Mouse (Mus musculus) liver, adult (tissue): ENCODE results near the gene Cbl.

Experiments
- GATA4 ChIP-seq: IDR thresholded peaks from 2 replicates; pipeline ENCODE4 v1.6.1; 2014; ENCODE audit warnings: mild to moderate bottlenecking, low read length; ENCODE audit not compliant: insufficient replicate concordance

The Cbl gene

GRCm38 (mm10) chr9:44225993-44226392, 7.9 kb downstream of the Cbl start:
- no peak for TF ChIP-seq GATA4

GRCm38 (mm10) chr9:44213538-44213937, 20.3 kb downstream of the Cbl start:
- no peak for TF ChIP-seq GATA4

- no peak for TF ChIP-seq GATA4
Measured at GRCm38 (mm10) chr9:44212406-44212805, 21.4 kb downstream of the Cbl start.

- no peak for TF ChIP-seq GATA4
Measured at GRCm38 (mm10) chr9:44209416-44209815, 24.4 kb downstream of the Cbl start.

GRCm38 (mm10) chr9:44207840-44208239, 26.0 kb downstream of the Cbl start:
- TF ChIP-seq GATA4, result no peak

GRCm38 (mm10) chr9:44200458-44200857, 33.4 kb downstream of the Cbl start:
- no peak for TF ChIP-seq GATA4

- no peak for TF ChIP-seq GATA4
Measured at GRCm38 (mm10) chr9:44199580-44199979, 34.3 kb downstream of the Cbl start.

GRCm38 (mm10) chr9:44199166-44199565, 34.7 kb downstream of the Cbl start:
- no peak for TF ChIP-seq GATA4

GRCm38 (mm10) chr9:44196354-44196753, 37.5 kb downstream of the Cbl start:
- no peak for TF ChIP-seq GATA4

GRCm38 (mm10) chr9:44194000-44194399, 39.8 kb downstream of the Cbl start:
- no peak for TF ChIP-seq GATA4

- TF ChIP-seq GATA4, result no peak
Measured at GRCm38 (mm10) chr9:44192794-44193193, 41.1 kb downstream of the Cbl start.

GRCm38 (mm10) chr9:44192312-44192711, 41.5 kb downstream of the Cbl start:
- TF ChIP-seq GATA4, result no peak

- no peak for TF ChIP-seq GATA4
Measured at GRCm38 (mm10) chr9:44191166-44191565, 42.7 kb downstream of the Cbl start.

GRCm38 (mm10) chr9:44188223-44188622, 45.6 kb downstream of the Cbl start:
- no peak for TF ChIP-seq GATA4

GRCm38 (mm10) chr9:44182260-44182659, 51.6 kb downstream of the Cbl start:
- no peak for TF ChIP-seq GATA4

- TF ChIP-seq GATA4, result no peak
Measured at GRCm38 (mm10) chr9:44181537-44181936, 52.3 kb downstream of the Cbl start.

GRCm38 (mm10) chr9:44178811-44179210, 55.0 kb downstream of the Cbl start:
- TF ChIP-seq GATA4, result no peak

GRCm38 (mm10) chr9:44178389-44178788, 55.5 kb downstream of the Cbl start:
- no peak for TF ChIP-seq GATA4
